Mouse (Mus musculus) ES-E14 (cell line): ENCODE data around the gene Aldob.

ENCODE experiments used
- CHD2 ChIP-seq: IDR thresholded peaks from 2 replicates; pipeline ENCODE4 v1.6.1; 2014; ENCODE audit warnings: mild to moderate bottlenecking, low read depth, low read length, inconsistent platforms
- MAFK ChIP-seq: IDR thresholded peaks from 2 replicates; pipeline ENCODE4 v1.6.1; 2014; ENCODE audit warnings: mild to moderate bottlenecking, low read depth, low read length, inconsistent platforms; ENCODE audit not compliant: insufficient read depth
- ZC3H11A ChIP-seq: IDR thresholded peaks from 2 replicates; pipeline ENCODE4 v1.6.1; 2012; ENCODE audit warnings: low read depth, mild to moderate bottlenecking, inconsistent platforms, low read length, borderline replicate concordance
- ZNF384 ChIP-seq: IDR thresholded peaks from 2 replicates; pipeline ENCODE4 v1.6.1; 2012; ENCODE audit warnings: low read depth, low read length, inconsistent platforms

DNA sequence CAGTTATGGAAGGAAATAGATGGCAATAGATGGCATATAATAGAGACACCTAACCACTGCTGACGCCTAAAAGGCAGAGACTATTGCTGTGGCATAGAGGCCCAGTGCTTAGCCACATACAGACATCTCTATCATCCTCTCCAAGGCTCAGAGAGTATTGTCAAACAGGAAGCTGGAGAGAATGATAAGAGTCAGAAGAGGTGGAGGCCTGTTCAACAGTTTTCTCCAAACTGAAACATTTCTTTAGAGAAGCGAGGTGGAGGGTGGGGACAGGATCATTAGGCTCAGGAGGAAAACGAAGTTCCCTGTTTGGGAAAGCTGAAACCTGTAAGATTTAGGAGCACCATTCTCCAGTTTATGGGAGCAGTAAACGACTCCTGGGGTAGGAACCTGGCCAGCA lies 31.9 kb upstream of the Aldob start:
- TF ChIP-seq MAFK, result no peak
- TF ChIP-seq ZNF384, result no peak
- no peak for TF ChIP-seq CHD2
- no peak for TF ChIP-seq ZC3H11A
